Mouse (Mus musculus): ENCODE measurements at regions not wholly inside any gene's neighbourhood (a gene's known extent, or its start where the extent isn't known, plus 50 kb on each side); places are given as distances from the start of the nearest gene placed in this dataset.

DNA sequence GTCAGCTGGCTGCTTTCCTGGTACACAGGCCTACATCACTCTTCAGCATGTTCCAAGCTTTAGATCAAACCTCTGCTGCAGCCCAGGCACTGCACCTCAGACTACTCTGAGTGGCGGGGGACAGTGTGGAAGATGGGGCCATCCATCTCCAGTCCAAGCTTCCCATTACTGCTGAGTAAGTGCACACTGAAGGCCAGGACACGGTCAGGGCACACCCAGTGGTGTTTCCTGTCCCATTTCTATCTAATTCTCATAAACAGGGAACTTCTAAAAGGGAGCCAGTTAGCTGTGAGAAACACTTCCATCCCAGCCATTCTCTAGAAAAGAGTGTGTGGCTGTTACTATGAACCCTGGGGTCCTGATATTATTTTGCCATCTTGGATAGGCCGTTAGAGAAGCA, 298.5 kb upstream of the Zfp637 start:
- TF ChIP-seq HCFC1 (IDR thresholded peaks at IDR 0.05; ENCODE audit: low read depth, low read length) (no peak), CHD1 (IDR thresholded peaks at IDR 0.05; ENCODE audit: low read depth, low read length) (no peak)
- Histone ChIP-seq H3K4me1 (ENCODE audit: control insufficient read depth in 1 of 2, insufficient read depth in 2 of 2, low read length in 2 of 2) (no peaks in the 10 kb centered on the region), H3K9me3 (replicated peaks; ENCODE audit: insufficient read depth, low read length) (no peaks in the 10 kb centered on the region), H3K79me2 (ENCODE audit: control insufficient read depth, insufficient read depth, low read length, poor library complexity) (no peaks in the 10 kb centered on the region), H3K36me3 (ENCODE audit: control insufficient read depth in 1 of 2, insufficient read depth in 2 of 2, low read length in 2 of 2) (no peaks in the 10 kb centered on the region), H3K27ac (ENCODE audit: control insufficient read depth, low read depth, low read length) (no peak overlapping the region), H3K27me3 (ENCODE audit: control insufficient read depth in 1 of 2, insufficient read depth in 2 of 2, low read length in 2 of 2) (no peaks in the 10 kb centered on the region), H3K9ac (ENCODE audit: control insufficient read depth, low read depth, low read length, poor library complexity, severe bottlenecking) (no peak overlapping the region), H3K4me3 (ENCODE audit: control insufficient read depth in 1 of 2, insufficient read depth in 1 of 2, low read depth in 2 of 2, low read length in 2 of 2) (no peak overlapping the region)
- DNase-seq (ENCODE audit: low read depth, low spot score): no peak

DNA sequence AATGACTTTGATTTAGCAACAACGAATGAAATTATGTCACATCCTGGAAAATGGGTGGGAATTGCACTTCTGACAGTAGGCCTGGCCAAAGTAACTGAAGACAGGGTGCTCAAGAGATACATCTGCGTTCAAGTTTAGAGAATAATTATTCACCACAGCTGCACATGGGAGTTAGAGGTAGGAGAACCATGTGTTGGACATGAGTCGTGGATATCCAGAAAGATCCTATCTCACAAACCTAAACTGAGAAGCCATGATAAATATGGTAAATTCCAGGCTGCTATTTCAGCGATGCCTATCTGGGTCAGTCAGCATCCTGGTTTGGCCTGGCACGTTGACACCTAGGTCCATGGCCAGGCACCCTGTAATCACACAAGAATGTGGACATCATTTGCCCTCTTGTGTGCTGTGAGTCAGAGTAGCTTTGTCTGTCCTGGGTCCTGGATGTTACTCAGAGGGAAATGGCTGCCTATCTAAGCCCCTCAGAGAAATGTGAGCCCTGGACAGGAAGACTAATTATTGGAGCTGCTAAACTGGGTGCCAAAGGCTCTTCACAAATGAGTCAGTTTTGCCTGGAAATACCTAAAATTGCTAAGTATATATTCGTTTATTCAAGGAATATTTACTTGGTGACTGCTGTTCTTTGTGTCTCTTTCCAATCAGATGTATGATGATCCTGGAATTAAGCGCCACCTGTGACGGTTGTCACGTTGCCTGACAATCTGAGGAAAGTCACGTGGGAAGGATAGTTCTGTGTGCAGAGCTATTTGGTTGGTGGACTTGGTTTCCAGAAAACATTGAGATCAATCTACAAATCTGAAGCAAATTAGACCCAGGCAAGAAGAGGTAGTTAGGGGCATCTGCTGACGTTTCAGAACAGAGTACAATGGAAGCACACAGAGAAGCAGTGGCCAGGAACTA, 296.4 kb upstream of the Zfp637 start:
- H3K9ac ChIP-seq (ENCODE audit: control insufficient read depth, low read depth, low read length, poor library complexity, severe bottlenecking): no peak overlapping the region
- no peaks in the 10 kb centered on the region for H3K9me3 ChIP-seq (replicated peaks; ENCODE audit: insufficient read depth, low read length)
- H3K79me2 ChIP-seq (ENCODE audit: control insufficient read depth, insufficient read depth, low read length, poor library complexity): no peaks in the 10 kb centered on the region
- DNase-seq (ENCODE audit: low read depth, low spot score): no peak
- H3K36me3 ChIP-seq (ENCODE audit: control insufficient read depth in 1 of 2, insufficient read depth in 2 of 2, low read length in 2 of 2): no peaks in the 10 kb centered on the region
- no peaks in the 10 kb centered on the region for H3K27me3 ChIP-seq (ENCODE audit: control insufficient read depth in 1 of 2, insufficient read depth in 2 of 2, low read length in 2 of 2)
- no peak for TF ChIP-seq MYB (IDR thresholded peaks at IDR 0.05; ENCODE audit: low read depth, low read length)
- TF ChIP-seq POLR2AphosphoS2 (IDR thresholded peaks at IDR 0.05; ENCODE audit: low read length): no peak
- no peak for TF ChIP-seq CHD2 (IDR thresholded peaks at IDR 0.05; ENCODE audit: low read length)
- no peak for TF ChIP-seq ZC3H11A (IDR thresholded peaks at IDR 0.05; ENCODE audit: low read depth, low read length)
- TF ChIP-seq USF2 (IDR thresholded peaks at IDR 0.05; ENCODE audit: borderline replicate concordance in 1 of 2, insufficient read depth in 1 of 2, low read depth in 1 of 2, low read length in 2 of 2): no peak
- no peak for TF ChIP-seq MEF2A (IDR thresholded peaks at IDR 0.05; ENCODE audit: extremely low read depth, insufficient replicate concordance, low read depth, low read length, poor library complexity, severe bottlenecking)
- TF ChIP-seq RAD21 (IDR thresholded peaks at IDR 0.05; ENCODE audit: low read depth, low read length): no peak
- TF ChIP-seq SIN3A (IDR thresholded peaks at IDR 0.05; ENCODE audit: low read length): no peak
- TF ChIP-seq MAFK (IDR thresholded peaks at IDR 0.05; ENCODE audit: borderline replicate concordance, low read depth, low read length): no peak
- no peak for TF ChIP-seq TBP (IDR thresholded peaks at IDR 0.05; ENCODE audit: low read depth, low read length)
- TF ChIP-seq ZNF384 (IDR thresholded peaks at IDR 0.05; ENCODE audit: low read depth, low read length): no peak
- TF ChIP-seq E2F4 (IDR thresholded peaks at IDR 0.05; ENCODE audit: borderline replicate concordance, low read depth, low read length): no peak
- no peak for TF ChIP-seq HCFC1 (IDR thresholded peaks at IDR 0.05; ENCODE audit: low read depth, low read length)
- no peak for TF ChIP-seq JUND (IDR thresholded peaks at IDR 0.05; ENCODE audit: low read depth, low read length)
- no peak for TF ChIP-seq CHD1 (IDR thresholded peaks at IDR 0.05; ENCODE audit: low read depth, low read length)
- no peaks in the 10 kb centered on the region for H3K4me1 ChIP-seq (ENCODE audit: control insufficient read depth in 1 of 2, insufficient read depth in 2 of 2, low read length in 2 of 2)
- no peak overlapping the region for H3K27ac ChIP-seq (ENCODE audit: control insufficient read depth, low read depth, low read length)
- no peak overlapping the region for H3K4me3 ChIP-seq (ENCODE audit: control insufficient read depth in 1 of 2, insufficient read depth in 1 of 2, low read depth in 2 of 2, low read length in 2 of 2)
